ENCODE assay signal across 13 mouse cellular contexts in the genomic region with DNA sequence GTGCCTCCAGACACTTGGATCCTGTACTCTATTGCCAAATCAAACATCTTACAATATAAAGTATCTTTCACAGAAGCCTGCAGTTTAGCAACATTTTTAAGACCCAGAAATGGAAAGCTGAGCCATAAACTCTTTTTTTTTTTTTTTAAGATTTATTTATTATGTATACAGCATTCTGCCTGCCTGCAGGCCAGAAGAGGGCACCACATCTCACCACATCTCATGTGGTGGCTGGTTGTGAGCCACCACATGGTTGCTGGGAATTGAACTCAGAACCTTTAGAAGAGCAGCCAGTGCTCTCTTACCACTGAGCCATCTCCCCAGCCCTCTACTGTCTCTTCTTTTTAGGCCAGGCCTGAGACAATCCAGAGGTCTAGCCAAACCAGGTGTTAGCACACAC. TPM values are rescaled to one million over a fixed set of nuclear protein-coding genes. Genes with fewer than 3 reads are reported as not detected.
A peak's percentile ranks its signal among the peaks of the same experiment; 100 is the strongest.
DNase-seq lines count a peak whose midpoint lies in the region; ATAC-seq and TF ChIP-seq lines count a peak whose summit lies in the region.
"Had no signal": no experiment of that assay in that cellular context is flagged by ENCODE, and none has a peak within 500 bp of the region (broad histone marks: within the 10 kb centered on the region; RNA-seq: fewer than 3 reads in every experiment).

No protein-coding gene starts in this region.

- no peak for TF ChIP-seq POLR2A in thymus, adult 2 months (IDR thresholded peaks at IDR 0.05; ENCODE audit: control insufficient read depth, extremely low read depth, insufficient read depth, low read length, poor library complexity)

- POLR2A ChIA-PET in Patski (lab: Charles Lee): interaction anchor here (1.5 kb wide), 1 partner anchor 15 kb away, joined by 5 read pairs; no protein-coding TSS in a partner anchor

- H3K36me3 ChIP-seq in thymus, adult 2 months (ENCODE audit: control insufficient read depth, insufficient read depth, low read length): peaks cover 5% of the 10 kb centered on the region
- H3K36me3 ChIP-seq in stomach, postnatal 0 days (ENCODE audit: control insufficient read depth, insufficient read depth, low read length): no peaks in the 10 kb centered on the region

- H3K9me3 ChIP-seq in stomach, postnatal 0 days (ENCODE audit: control insufficient read depth, low read length): no peaks in the 10 kb centered on the region

- in situ Hi-C loops in Patski (cut with MboI; ENCODE audit: low pct_unique_long_range_greater_than_20kb): no loop called here

- TF ChIP-seq CTCF in left cerebral cortex, adult 2 months (IDR thresholded peaks at IDR 0.05): peak; percentile 34
- TF ChIP-seq CTCF in thymus, adult 2 months (IDR thresholded peaks at IDR 0.05; ENCODE audit: borderline replicate concordance, control insufficient read depth, extremely low read depth, insufficient read depth, low read length, poor library complexity): no peak
- TF ChIP-seq CTCF in Patski (IDR thresholded peaks at IDR 0.05): peak; percentile 47
- TF ChIP-seq CTCF in stomach, postnatal 0 days (IDR thresholded peaks at IDR 0.05; ENCODE audit: low read depth): peak; percentile 52

- CTCF ChIA-PET in Patski (lab: Charles Lee): interaction anchor here (1.1 to 1.5 kb wide), 2 partner anchors 11 to 24 kb away, joined by 3 to 4 read pairs; no protein-coding TSS in a partner anchor

- intact Hi-C loops in left cerebral cortex, adult 2 months (cut with DNase I): no loop called here
- intact Hi-C loops in left cerebral cortex, postnatal 4 days (cut with DNase I): no loop called here

- no peak overlapping the region for H3K4me2 ChIP-seq in stomach, postnatal 0 days (replicated peaks; ENCODE audit: low read depth)

- H3K27me3 ChIP-seq in thymus, adult 2 months (ENCODE audit: control insufficient read depth, insufficient read depth, low read length): no peaks in the 10 kb centered on the region
- no peaks in the 10 kb centered on the region for H3K27me3 ChIP-seq in Patski
- no peaks in the 10 kb centered on the region for H3K27me3 ChIP-seq in stomach, postnatal 0 days (ENCODE audit: control insufficient read depth, insufficient read depth, low read length)

- H3K9ac ChIP-seq in stomach, postnatal 0 days (ENCODE audit: low read length): no peak overlapping the region

- ATAC-seq in Patski: no peak
- ATAC-seq in stomach, postnatal 0 days (ENCODE audit: low FRiP score, low TSS enrichment): no peak

- no peak for TF ChIP-seq EP300 in stomach, postnatal 0 days (optimal IDR thresholded peaks at IDR 0.05)

- peaks cover 18% of the 10 kb centered on the region for H3K4me1 ChIP-seq in thymus, adult 2 months (replicated peaks; ENCODE audit: control insufficient read depth, insufficient read depth, low read length)
- H3K4me1 ChIP-seq in stomach, postnatal 0 days (replicated peaks; ENCODE audit: control insufficient read depth, insufficient read depth): peaks cover 4% of the 10 kb centered on the region; the same call in 1 of the 2 replicates

- DNase-seq in left cerebral cortex, adult 2 months (ENCODE audit: extremely low spot score in 1 of 2, low spot score in 2 of 2): no peak
- no peak for DNase-seq in left cerebral cortex, postnatal 4 days
- peak; percentile 9 for DNase-seq in thymus, postnatal 25 days
- no peak for DNase-seq in thymus, adult 2 months
- DNase-seq in Patski (ENCODE audit: low read depth, low spot score): no peak
- DNase-seq in stomach, postnatal 0 days (ENCODE audit: low spot score): no peak
- DNase-seq in adrenal gland, adult (ENCODE audit: inconsistent age in 2 of 2, low spot score in 1 of 2): no peak
- DNase-seq: cerebellum, adult 18-20 months; embryo, embryonic 11 days; gastrocnemius, postnatal 14 days; heart, postnatal 10 days; kidney, postnatal 4 days; lung, postnatal 10 days had no signal

- H3K27ac ChIP-seq in left cerebral cortex, adult 2 months: no peak overlapping the region
- H3K27ac ChIP-seq in thymus, adult 2 months (ENCODE audit: control insufficient read depth, insufficient read depth, low read length): no peak overlapping the region
- no peak overlapping the region for H3K27ac ChIP-seq in stomach, postnatal 0 days (replicated peaks)

- no peak overlapping the region for H3K4me3 ChIP-seq in left cerebral cortex, adult 2 months
- H3K4me3 ChIP-seq in thymus, adult 2 months (ENCODE audit: control insufficient read depth, insufficient read depth, low read length): no peak overlapping the region
- no peak overlapping the region for H3K4me3 ChIP-seq in stomach, postnatal 0 days (ENCODE audit: low read depth, low read length)

RNA-seq across cellular contexts. Expression of a gene that starts 26.3 kb away (rescaled TPM):
- 10 to 100 TPM; 86.7 to 86.9 TPM for total RNA-seq in left cerebral cortex, adult 2 months (2021)
- total RNA-seq in left cerebral cortex, postnatal 4 days (2021): 10 to 100 TPM; 80.0 to 97.1 TPM
- polyA plus RNA-seq in thymus, adult 2 months (2012; rRNA removed): 504 and 614 TPM in 2 replicates
- polyA plus RNA-seq in Patski (2021): 132 TPM
- 41.0 and 46.1 TPM in 2 replicates for polyA plus RNA-seq in stomach, postnatal 0 days (2015; fragmentation: Nextera tagmentation; extraction: Ambion mirVana)

RNA-seq across cellular contexts. Expression of a gene that starts 31.2 kb away (rescaled TPM):
- 100 to 1,000 TPM; 193 to 215 TPM for total RNA-seq in left cerebral cortex, adult 2 months (2021)
- total RNA-seq in left cerebral cortex, postnatal 4 days (2021): 100 to 1,000 TPM; 262 to 267 TPM
- polyA plus RNA-seq in thymus, adult 2 months (2012; rRNA removed): 24.4 and 27.3 TPM in 2 replicates
- polyA plus RNA-seq in Patski (2021): 138 TPM
- 70.8 and 79.0 TPM in 2 replicates for polyA plus RNA-seq in stomach, postnatal 0 days (2015; fragmentation: Nextera tagmentation; extraction: Ambion mirVana)

RNA-seq across cellular contexts. Expression of a gene that starts 31.3 kb away (rescaled TPM):
- 100 to 1,000 TPM; 122 to 127 TPM for total RNA-seq in left cerebral cortex, adult 2 months (2021)
- total RNA-seq in left cerebral cortex, postnatal 4 days (2021): 10 to 100 TPM; 54.6 to 56.9 TPM
- polyA plus RNA-seq in thymus, adult 2 months (2012; rRNA removed): 28.5 and 29.4 TPM in 2 replicates
- 46.2 TPM for polyA plus RNA-seq in Patski (2021)
- 6.6 and 6.8 TPM in 2 replicates for polyA plus RNA-seq in stomach, postnatal 0 days (2015; fragmentation: Nextera tagmentation; extraction: Ambion mirVana)

RNA-seq across cellular contexts. Expression of a gene that starts 45.5 kb away (rescaled TPM):
- total RNA-seq in left cerebral cortex, adult 2 months (2021): 10 to 100 TPM in 1 of 2 experiments, 1 to 10 TPM in 1; 9.6 to 11.8 TPM
- 1 to 10 TPM; 5.7 to 6.9 TPM for total RNA-seq in left cerebral cortex, postnatal 4 days (2021)
- polyA plus RNA-seq in thymus, adult 2 months (2012; rRNA removed): 66.3 and 69.5 TPM in 2 replicates
- 930 TPM for polyA plus RNA-seq in Patski (2021)
- polyA plus RNA-seq in stomach, postnatal 0 days (2015; fragmentation: Nextera tagmentation; extraction: Ambion mirVana): 881 and 1,168 TPM in 2 replicates
